Mouse (Mus musculus) neural tube, embryonic 15.5 days (tissue): ENCODE data around the gene Tex48. TPM values are rescaled to one million over a fixed set of nuclear protein-coding genes. Genes with fewer than 3 reads are reported as not detected.

ENCODE experiments used
- ATAC-seq: fragments of 200-750 bp; cut with Nextera tagmentation; 2 replicates; pipeline ENCODE4 v1.8.0; 2017; ENCODE audit warnings: mild to moderate bottlenecking, moderate TSS enrichment, moderate library complexity; ENCODE audit not compliant: low FRiP score
- H3K27ac ChIP-seq: fragments of 300-500 bp; sonication (generic); replicated peaks from 2 replicates; pipeline ENCODE4 v1.5.1; 2015; ENCODE audit warnings: mild to moderate bottlenecking, inconsistent platforms
- H3K27me3 ChIP-seq: fragments of 300-500 bp; sonication (generic); replicated peaks from 2 replicates; pipeline ENCODE4 v1.6.1; 2015; ENCODE audit warnings: inconsistent platforms
- H3K36me3 ChIP-seq: fragments of 300-500 bp; sonication (generic); 2 replicates; pipeline ENCODE4 v1.6.1; 2015; ENCODE audit warnings: inconsistent platforms
- H3K4me1 ChIP-seq: fragments of 300-500 bp; sonication (generic); 2 replicates; pipeline ENCODE4 v1.6.1; 2015; ENCODE audit warnings: inconsistent platforms
- H3K4me2 ChIP-seq: fragments of 300-500 bp; sonication (generic); 2 replicates; pipeline ENCODE4 v1.6.1; 2015; ENCODE audit warnings: inconsistent platforms, mild to moderate bottlenecking, moderate library complexity
- H3K4me3 ChIP-seq: fragments of 300-500 bp; sonication (generic); replicated peaks from 2 replicates; pipeline ENCODE4 v1.5.1; 2015; ENCODE audit warnings: mild to moderate bottlenecking, inconsistent platforms
- H3K9ac ChIP-seq: fragments of 300-500 bp; sonication (generic); replicated peaks from 2 replicates; pipeline ENCODE4 v1.6.1; 2015; ENCODE audit warnings: mild to moderate bottlenecking, inconsistent platforms
- H3K9me3 ChIP-seq: fragments of 300-500 bp; sonication (generic); replicated peaks from 2 replicates; pipeline ENCODE4 v1.6.1; 2016; ENCODE audit warnings: inconsistent platforms
- WGBS: fragments of 180-500 bp; shearing (Covaris S2); methylation state at CpG from one replicate; pipeline ENCODE4 v1.1.7; 2015; ENCODE audit warnings: mixed read lengths; 5-methylcytosine and 5-hydroxymethylcytosine counted together
- polyA plus RNA-seq: library from polyadenylated mRNA; unstranded; fragments of >200 nt; fragmentation: Nextera tagmentation; extraction: Ambion mirVana; gene quantifications from 2 replicates; pipeline ENCODE4 v1.2.1, GENCODE M21; 2015

Gene Tex48
- not detected in 2 replicates for polyA plus RNA-seq

- H3K9me3 ChIP-seq, result no peaks in the 10 kb centered on the region
- no peak within 1 kb of the TSS for H3K4me2 ChIP-seq
- no peak for ATAC-seq
- H3K36me3 ChIP-seq, result no peaks in the 10 kb centered on the region
- H3K4me3 ChIP-seq, result no peak within 1 kb of the TSS
- WGBS, result 55% methylated on average over 5 of the region's 5 CpGs
- H3K27ac ChIP-seq, result no peak within 1 kb of the TSS
- H3K4me1 ChIP-seq, result no peaks in the 10 kb centered on the region
- H3K27me3 ChIP-seq, result no peaks in the 10 kb centered on the region
- H3K9ac ChIP-seq, result no peak within 1 kb of the TSS
Measured at GRCm38 (mm10) chr4:63622378-63622835, at the start of gene Tex48. Gene Tex48, minus strand, starts transcription at chr4:63622428.

- H3K27ac ChIP-seq, result no peak overlapping the region
Measured at GRCm38 (mm10) chr4:63668255-63668654, 46.0 kb upstream of the Tex48 start.

GRCm38 (mm10) chr4:63665738-63666137, 43.5 kb upstream of the Tex48 start:
- ATAC-seq, result no peak
- 65% methylated on average over 7 of the region's 7 CpGs for WGBS

More at GRCm38 (mm10) chr4:63668255-63668654, 46.0 kb upstream of the Tex48 start:
- Histone ChIP-seq H3K9me3 (no peaks in the 10 kb centered on the region), H3K27me3 (no peaks in the 10 kb centered on the region), H3K9ac (no peak overlapping the region), H3K36me3 (no peaks in the 10 kb centered on the region), H3K4me2 (no peak overlapping the region), H3K4me1 (no peaks in the 10 kb centered on the region), H3K4me3 (no peak overlapping the region)
- ATAC-seq, result no peak
- WGBS, result 64% methylated on average over 4 of the region's 4 CpGs

GRCm38 (mm10) chr4:63663279-63663678, 41.1 kb upstream of the Tex48 start, which contains the start of gene Gm11214:
Gene Gm11214, minus strand, starts transcription at chr4:63663379.
- WGBS, result 91% methylated on average over 6 of the region's 6 CpGs

More at GRCm38 (mm10) chr4:63665738-63666137, 43.5 kb upstream of the Tex48 start:
- no peaks in the 10 kb centered on the region for H3K4me1 ChIP-seq
- H3K4me3 ChIP-seq, result no peak overlapping the region
- H3K27ac ChIP-seq, result no peak overlapping the region
- no peaks in the 10 kb centered on the region for H3K9me3 ChIP-seq
- no peaks in the 10 kb centered on the region for H3K36me3 ChIP-seq
- no peak overlapping the region for H3K9ac ChIP-seq
- no peaks in the 10 kb centered on the region for H3K27me3 ChIP-seq
- H3K4me2 ChIP-seq, result no peak overlapping the region

GRCm38 (mm10) chr4:63661857-63662256, 39.6 kb upstream of the Tex48 start:
- Histone ChIP-seq H3K27ac (no peak overlapping the region), H3K36me3 (no peaks in the 10 kb centered on the region), H3K4me3 (no peak overlapping the region), H3K9me3 (no peaks in the 10 kb centered on the region), H3K27me3 (no peaks in the 10 kb centered on the region), H3K4me1 (no peaks in the 10 kb centered on the region), H3K4me2 (no peak overlapping the region), H3K9ac (no peak overlapping the region)
- no peak for ATAC-seq
- WGBS, result 57% methylated on average over 1 of the region's 1 CpGs

More at GRCm38 (mm10) chr4:63663279-63663678, 41.1 kb upstream of the Tex48 start, which contains the start of gene Gm11214:
- H3K4me2 ChIP-seq, result no peak within 1 kb of the TSS
- H3K27me3 ChIP-seq, result no peaks in the 10 kb centered on the region
- no peak for ATAC-seq
- no peaks in the 10 kb centered on the region for H3K9me3 ChIP-seq
- no peak within 1 kb of the TSS for H3K9ac ChIP-seq
- no peaks in the 10 kb centered on the region for H3K36me3 ChIP-seq
- no peak within 1 kb of the TSS for H3K4me3 ChIP-seq
- H3K27ac ChIP-seq, result no peak within 1 kb of the TSS
- no peaks in the 10 kb centered on the region for H3K4me1 ChIP-seq

- ATAC-seq, result no peak
- 50% methylated on average over 1 of the region's 1 CpGs for WGBS
- Histone ChIP-seq H3K27ac (no peak overlapping the region), H3K9ac (no peak overlapping the region), H3K4me2 (no peak overlapping the region), H3K4me3 (no peak overlapping the region), H3K9me3 (no peaks in the 10 kb centered on the region), H3K27me3 (no peaks in the 10 kb centered on the region), H3K36me3 (no peaks in the 10 kb centered on the region), H3K4me1 (no peaks in the 10 kb centered on the region)
Measured at GRCm38 (mm10) chr4:63661426-63661825, 39.2 kb upstream of the Tex48 start.

GRCm38 (mm10) chr4:63659775-63660174, 37.5 kb upstream of the Tex48 start:
- 77% methylated on average over 1 of the region's 1 CpGs for WGBS
- Histone ChIP-seq H3K27me3 (no peaks in the 10 kb centered on the region), H3K4me1 (no peaks in the 10 kb centered on the region), H3K4me2 (no peak overlapping the region), H3K9me3 (no peaks in the 10 kb centered on the region), H3K27ac (no peak overlapping the region), H3K9ac (no peak overlapping the region), H3K4me3 (no peak overlapping the region), H3K36me3 (no peaks in the 10 kb centered on the region)
- no peak for ATAC-seq

GRCm38 (mm10) chr4:63659086-63659485, 36.9 kb upstream of the Tex48 start:
- Histone ChIP-seq H3K4me3 (no peak overlapping the region), H3K27ac (no peak overlapping the region), H3K9ac (no peak overlapping the region), H3K36me3 (no peaks in the 10 kb centered on the region), H3K9me3 (no peaks in the 10 kb centered on the region), H3K4me2 (no peak overlapping the region), H3K27me3 (no peaks in the 10 kb centered on the region), H3K4me1 (no peaks in the 10 kb centered on the region)
- WGBS, result 32% methylated on average over 4 of the region's 4 CpGs
- ATAC-seq, result no peak

GRCm38 (mm10) chr4:63654381-63654780, 32.2 kb upstream of the Tex48 start:
- Histone ChIP-seq H3K4me2 (no peak overlapping the region), H3K9ac (no peak overlapping the region), H3K27ac (no peak overlapping the region), H3K36me3 (no peaks in the 10 kb centered on the region), H3K27me3 (no peaks in the 10 kb centered on the region), H3K9me3 (no peaks in the 10 kb centered on the region), H3K4me1 (no peaks in the 10 kb centered on the region), H3K4me3 (no peak overlapping the region)
- WGBS, result 83% methylated on average over 1 of the region's 1 CpGs
- no peak for ATAC-seq

- H3K9ac ChIP-seq, result no peak overlapping the region
- no peaks in the 10 kb centered on the region for H3K9me3 ChIP-seq
- no peak overlapping the region for H3K27ac ChIP-seq
- H3K4me1 ChIP-seq, result no peaks in the 10 kb centered on the region
- H3K4me3 ChIP-seq, result no peak overlapping the region
- ATAC-seq, result no peak
- H3K4me2 ChIP-seq, result no peak overlapping the region
- H3K36me3 ChIP-seq, result no peaks in the 10 kb centered on the region
- H3K27me3 ChIP-seq, result no peaks in the 10 kb centered on the region
Measured at GRCm38 (mm10) chr4:63643956-63644726, 21.9 kb upstream of the Tex48 start.

GRCm38 (mm10) chr4:63639842-63640241, 17.6 kb upstream of the Tex48 start:
- Histone ChIP-seq H3K9me3 (no peaks in the 10 kb centered on the region), H3K4me1 (no peaks in the 10 kb centered on the region), H3K27ac (no peak overlapping the region), H3K36me3 (no peaks in the 10 kb centered on the region), H3K9ac (no peak overlapping the region), H3K27me3 (no peaks in the 10 kb centered on the region), H3K4me2 (no peak overlapping the region), H3K4me3 (no peak overlapping the region)
- 82% methylated on average over 2 of the region's 2 CpGs for WGBS
- no peak for ATAC-seq

GRCm38 (mm10) chr4:63638603-63639002, 16.4 kb upstream of the Tex48 start:
- no peak overlapping the region for H3K4me2 ChIP-seq
- H3K9me3 ChIP-seq, result no peaks in the 10 kb centered on the region
- no peaks in the 10 kb centered on the region for H3K27me3 ChIP-seq
- no peak for ATAC-seq
- H3K27ac ChIP-seq, result no peak overlapping the region
- no peaks in the 10 kb centered on the region for H3K4me1 ChIP-seq
- no peak overlapping the region for H3K4me3 ChIP-seq
- no peak overlapping the region for H3K9ac ChIP-seq
- WGBS, result 48% methylated on average over 1 of the region's 1 CpGs
- no peaks in the 10 kb centered on the region for H3K36me3 ChIP-seq
